Mouse (Mus musculus) liver, embryonic 14.5 days (tissue): ENCODE data around the gene Mrpl11. TPM values are rescaled to one million over a fixed set of nuclear protein-coding genes. Genes with fewer than 3 reads are reported as not detected.

Experiments
- ATAC-seq: fragments of 200-750 bp; cut with Nextera tagmentation; 2 replicates; pipeline ENCODE4 v1.8.0; 2017; ENCODE audit warnings: moderate number of reproducible peaks, mild to moderate bottlenecking, moderate library complexity; ENCODE audit not compliant: insufficient read depth
- DNase-seq, 3 experiments: peaks; one replicate each; pipeline ENCODE4 v3.0.0-alpha.2; 2012 to 2013; ENCODE audit warnings: low read depth in 3 of 3, low spot score in 3 of 3
- H3K27ac ChIP-seq: fragments of 300-500 bp; sonication (generic); 2 replicates; pipeline ENCODE4 v1.5.1; 2014; ENCODE audit warnings: moderate library complexity, mild to moderate bottlenecking, control low read depth, inconsistent platforms
- H3K27me3 ChIP-seq: fragments of 300-500 bp; sonication (generic); 2 replicates; pipeline ENCODE4 v1.6.1; 2014; ENCODE audit warnings: mild to moderate bottlenecking, low read length, moderate library complexity; ENCODE audit not compliant: control insufficient read depth, insufficient read depth
- H3K36me3 ChIP-seq: fragments of 300-500 bp; sonication (generic); replicated peaks from 2 replicates; pipeline ENCODE4 v1.6.1; 2014; ENCODE audit warnings: low read depth; ENCODE audit not compliant: control insufficient read depth, insufficient read depth
- H3K4me1 ChIP-seq, 2 experiments: fragments of 200-500 bp in 1 of 2; fragments of 300-500 bp in 1 of 2; sonication (generic) in 1 of 2; replicated peaks; 2 replicates each; pipeline ENCODE4 v1.6.1; 2012 to 2014; ENCODE audit warnings: antibody characterized with exemption in 1 of 2, inconsistent platforms in 1 of 2, low read length in 1 of 2; ENCODE audit not compliant: control insufficient read depth in 2 of 2, insufficient read depth in 2 of 2
- H3K4me2 ChIP-seq: fragments of 300-500 bp; sonication (generic); 2 replicates; pipeline ENCODE4 v1.6.1; 2014; ENCODE audit warnings: low read depth, mild to moderate bottlenecking, control low read depth, moderate library complexity
- H3K4me3 ChIP-seq, 2 experiments: fragments of 200-500 bp in 1 of 2; fragments of 300-500 bp in 1 of 2; sonication (generic) in 1 of 2; 2 replicates each; pipeline ENCODE4 v1.5.1; 2012 to 2014; ENCODE audit warnings: low read depth in 2 of 2, low read length in 2 of 2, mild to moderate bottlenecking in 2 of 2, control low read depth in 1 of 2, inconsistent platforms in 1 of 2, moderate library complexity in 1 of 2; ENCODE audit not compliant: insufficient read depth in 1 of 2
- H3K9ac ChIP-seq: fragments of 300-500 bp; sonication (generic); replicated peaks from 2 replicates; pipeline ENCODE4 v1.6.1; 2014; ENCODE audit warnings: mild to moderate bottlenecking, control low read depth, moderate library complexity
- H3K9me3 ChIP-seq: fragments of 300-500 bp; sonication (generic); 2 replicates; pipeline ENCODE4 v1.6.1; 2016; ENCODE audit warnings: low read length, mixed read lengths; ENCODE audit not compliant: control insufficient read depth
- CTCF ChIP-seq: IDR thresholded peaks from 2 replicates; pipeline ENCODE4 v1.5.1; 2016; ENCODE audit warnings: antibody characterized with exemption, low read depth, control low read depth
- EP300 ChIP-seq: IDR thresholded peaks from 2 replicates; pipeline ENCODE4 v1.6.1; 2016; ENCODE audit warnings: antibody characterized with exemption, low read depth
- WGBS: fragments of 180-500 bp; shearing (Covaris S2); extraction: QIAGEN DNeasy Blood & Tissue Kit; methylation state at CpG from one replicate; pipeline ENCODE4 v1.1.7; 2014; ENCODE audit not compliant: insufficient replicate concordance; 5-methylcytosine and 5-hydroxymethylcytosine counted together
- polyA plus RNA-seq, 2 experiments: library from polyadenylated mRNA; depleted of rRNA in 1 of 2; stranded (reverse) in 1 of 2; unstranded in 1 of 2; fragments of >200 nt; fragmentation: Nextera tagmentation in 1 of 2; extraction: Ambion mirVana in 1 of 2; gene quantifications; 2 replicates each; pipeline versions ENCODE4 v1.2.1 to v1.2.3; 2012 to 2014

Gene Mrpl11
- polyA plus RNA-seq, 2 experiments: 31.8 to 66.2 TPM

DNA sequence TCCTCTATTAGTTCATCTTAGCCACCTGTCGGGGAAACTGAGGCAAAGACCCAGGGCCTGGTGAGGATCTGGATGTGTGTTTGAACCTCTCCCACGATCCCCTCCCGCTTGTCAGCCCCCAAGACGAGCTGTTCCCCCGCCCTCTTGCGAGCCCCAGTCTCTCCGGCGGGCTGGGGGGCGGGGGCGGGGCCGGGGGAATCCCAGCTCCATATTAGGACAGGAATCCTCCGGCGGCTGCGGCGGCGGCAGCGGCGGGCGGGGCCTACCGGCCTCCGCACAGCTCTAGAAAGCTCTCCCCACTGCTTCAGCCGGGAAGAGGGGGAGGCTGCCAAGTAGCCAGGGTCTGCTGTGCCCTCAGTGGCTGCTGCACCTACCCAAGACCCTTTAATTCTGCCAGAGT is 28.8 kb downstream of the Mrpl11 start:
- Histone ChIP-seq H3K27ac (no peak overlapping the region), H3K4me1 (no peaks in the 10 kb centered on the region), H3K36me3 (no peaks in the 10 kb centered on the region), H3K9ac (no peak overlapping the region), H3K4me2 (no peak overlapping the region), H3K4me3 (no peak overlapping the region), H3K9me3 (no peaks in the 10 kb centered on the region), H3K27me3 (peaks cover 30% of the 10 kb centered on the region)
- TF ChIP-seq CTCF: no peak
- TF ChIP-seq EP300: no peak
- DNase-seq (no peak), ATAC-seq (no peak)
- 2% methylated on average over 22 of the region's 22 CpGs for WGBS

DNA sequence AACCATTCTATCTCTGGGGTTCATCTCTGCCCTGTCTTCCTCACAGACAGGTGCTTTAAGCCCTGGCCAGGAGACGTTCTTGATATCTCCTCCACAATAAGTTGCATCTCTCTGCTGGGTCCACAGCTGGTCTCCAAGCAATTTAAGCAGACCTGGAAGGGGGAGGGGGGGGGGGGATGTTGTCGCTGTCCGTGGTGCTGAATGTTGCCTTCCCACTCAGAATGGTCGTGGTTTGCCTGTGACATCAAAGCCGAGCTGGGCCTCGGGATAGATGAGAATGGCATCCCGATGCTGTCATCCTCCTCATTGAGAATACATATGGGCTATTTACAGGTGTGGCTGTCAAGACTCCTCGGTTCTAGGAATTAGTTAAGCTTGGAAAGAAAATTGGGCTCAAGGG is 30.4 kb downstream of the Mrpl11 start:
- Histone ChIP-seq H3K4me1 (no peaks in the 10 kb centered on the region), H3K27ac (no peak overlapping the region), H3K27me3 (peaks cover 28% of the 10 kb centered on the region), H3K4me2 (no peak overlapping the region), H3K36me3 (no peaks in the 10 kb centered on the region), H3K9ac (no peak overlapping the region), H3K4me3 (no peak overlapping the region), H3K9me3 (no peaks in the 10 kb centered on the region)
- TF ChIP-seq EP300: no peak
- no peak for TF ChIP-seq CTCF
- ATAC-seq (no peak), DNase-seq (no peak)
- 9% methylated on average over 8 of the region's 8 CpGs for WGBS

DNA sequence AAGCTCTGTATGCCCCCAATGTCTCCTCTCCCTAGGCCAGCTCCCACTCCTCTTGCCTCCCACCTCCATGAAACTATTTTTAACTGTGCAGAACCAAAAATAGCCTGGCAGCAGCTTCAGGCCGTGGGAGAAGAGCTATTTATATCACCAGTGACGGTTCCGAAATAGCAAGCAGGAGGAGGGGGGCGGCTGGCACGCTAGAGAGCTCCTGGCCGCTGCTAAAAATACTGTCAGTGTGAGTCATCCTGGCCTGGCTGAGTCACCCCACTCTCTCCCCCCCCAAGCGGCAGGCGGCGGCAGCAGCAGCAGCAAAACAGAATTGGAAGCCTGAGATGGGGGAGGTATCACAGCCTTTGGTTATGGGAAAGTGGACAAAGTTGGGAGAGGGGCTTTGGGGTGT is 31.0 kb downstream of the Mrpl11 start:
- DNase-seq (no peak), ATAC-seq (no peak)
- H3K36me3 ChIP-seq: no peaks in the 10 kb centered on the region
- no peak for TF ChIP-seq CTCF
- no peak for TF ChIP-seq EP300
- H3K4me1 ChIP-seq: no peaks in the 10 kb centered on the region
- H3K4me2 ChIP-seq: no peak overlapping the region
- WGBS: 0% methylated on average over 9 of the region's 9 CpGs
- H3K9ac ChIP-seq: no peak overlapping the region
- no peak overlapping the region for H3K4me3 ChIP-seq
- H3K9me3 ChIP-seq: no peaks in the 10 kb centered on the region
- H3K27me3 ChIP-seq: peaks cover 28% of the 10 kb centered on the region
- no peak overlapping the region for H3K27ac ChIP-seq

DNA sequence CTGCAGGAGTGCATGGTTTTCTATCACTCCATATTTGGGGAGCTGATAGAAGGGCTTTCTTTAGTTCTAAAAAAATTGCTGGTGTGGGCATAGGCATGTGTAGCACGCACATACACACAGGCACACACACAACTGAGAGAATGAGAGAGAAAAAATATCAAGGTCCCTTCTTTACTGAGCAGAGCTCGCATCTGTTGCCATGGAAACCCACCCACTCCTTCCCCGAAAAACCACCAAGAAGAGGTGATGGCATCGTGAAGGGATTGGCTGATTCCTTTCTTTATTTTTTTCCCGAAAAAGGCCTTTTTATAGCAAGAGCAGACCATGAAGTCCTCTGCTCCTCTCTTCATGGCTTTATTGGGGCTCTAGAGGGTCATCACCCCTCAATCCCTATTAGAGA is 32.1 kb downstream of the Mrpl11 start:
- H3K27me3 ChIP-seq: peaks cover 28% of the 10 kb centered on the region
- TF ChIP-seq EP300 (no peak), CTCF (no peak)
- no peak overlapping the region for H3K4me2 ChIP-seq
- no peaks in the 10 kb centered on the region for H3K9me3 ChIP-seq
- no peak overlapping the region for H3K4me3 ChIP-seq
- H3K36me3 ChIP-seq: no peaks in the 10 kb centered on the region
- no peak overlapping the region for H3K27ac ChIP-seq
- H3K9ac ChIP-seq: no peak overlapping the region
- H3K4me1 ChIP-seq: no peaks in the 10 kb centered on the region
- DNase-seq (no peak), ATAC-seq (no peak)
- 41% methylated on average over 5 of the region's 5 CpGs for WGBS

DNA sequence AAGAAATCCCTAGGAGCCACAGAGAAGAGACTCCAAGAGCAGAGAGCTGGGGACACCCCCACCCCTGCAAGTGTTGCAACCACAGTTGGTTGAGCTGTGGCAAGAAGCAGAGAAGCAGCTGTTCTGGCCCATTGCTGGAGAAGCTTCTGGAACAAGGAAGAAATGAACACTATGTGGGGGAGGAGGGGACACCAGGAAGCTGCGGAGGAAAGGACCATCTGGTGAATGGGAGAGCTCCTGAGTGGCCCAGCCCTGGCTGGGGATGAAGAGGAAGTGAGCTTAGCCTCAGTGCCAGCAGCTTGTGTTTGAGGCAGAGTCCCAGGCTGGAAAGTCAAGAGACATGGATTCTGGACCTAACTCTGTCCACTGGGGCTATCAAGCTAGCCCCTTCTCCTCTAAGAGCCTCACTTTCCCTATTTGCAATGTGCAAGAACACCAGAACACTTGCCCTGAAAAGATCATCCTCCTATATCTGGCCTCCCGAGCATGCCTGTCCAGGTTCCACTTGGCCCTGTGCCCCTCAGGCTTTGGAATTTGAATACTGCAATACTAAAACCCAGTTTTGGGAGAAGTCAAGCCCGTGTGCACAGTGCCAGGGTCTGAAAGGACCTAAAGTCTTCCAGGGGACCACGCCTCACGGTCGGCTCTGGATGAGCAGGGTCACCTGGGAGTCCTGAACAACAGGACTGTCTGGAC is 37.6 kb downstream of the Mrpl11 start:
- Histone ChIP-seq H3K9me3 (no peaks in the 10 kb centered on the region), H3K27ac (no peak overlapping the region), H3K4me3 (no peak overlapping the region), H3K27me3 (no peaks in the 10 kb centered on the region; the same call in 1 of the 2 replicates), H3K36me3 (no peaks in the 10 kb centered on the region), H3K9ac (no peak overlapping the region), H3K4me2 (no peak overlapping the region), H3K4me1 (no peaks in the 10 kb centered on the region)
- DNase-seq: no peak
- no peak for ATAC-seq
- no peak for TF ChIP-seq EP300
- 45% methylated on average over 6 of the region's 6 CpGs for WGBS
